Mouse (Mus musculus): ENCODE data around the gene Il20rb.

Il20rb gene

GRCm38 (mm10) chr9:100486431-100486830 lies at the start of gene Il20rb:
Gene Il20rb, minus strand, starts transcription at chr9:100486788.
- no peak for DNase-seq

GRCm38 (mm10) chr9:100535618-100536262 lies 49.2 kb upstream of the Il20rb start:
- peak; percentile 29 for DNase-seq

GRCm38 (mm10) chr9:100534686-100535085 lies 48.1 kb upstream of the Il20rb start:
- no peak for DNase-seq

GRCm38 (mm10) chr9:100532847-100533505 lies 46.4 kb upstream of the Il20rb start:
- no peak for DNase-seq

- DNase-seq = no peak
Measured at GRCm38 (mm10) chr9:100531296-100531695, 44.7 kb upstream of the Il20rb start.

- DNase-seq = no peak
Measured at GRCm38 (mm10) chr9:100525225-100525624, 38.6 kb upstream of the Il20rb start.

- no peak for DNase-seq
Measured at GRCm38 (mm10) chr9:100522029-100522428, 35.4 kb upstream of the Il20rb start.

- peak; percentile 91 for DNase-seq
Measured at GRCm38 (mm10) chr9:100520586-100520985, 34.0 kb upstream of the Il20rb start.

- peak; percentile 60 for DNase-seq
Measured at GRCm38 (mm10) chr9:100520012-100520411, 33.4 kb upstream of the Il20rb start.

GRCm38 (mm10) chr9:100507581-100507980 lies 21.0 kb upstream of the Il20rb start:
- DNase-seq = peak; percentile 68

- DNase-seq = peak; percentile 89
Measured at GRCm38 (mm10) chr9:100506652-100507051, 20.1 kb upstream of the Il20rb start.

GRCm38 (mm10) chr9:100505498-100505897 lies 18.9 kb upstream of the Il20rb start:
- no peak for DNase-seq

- no peak for DNase-seq
Measured at GRCm38 (mm10) chr9:100493611-100494261, 7.1 kb upstream of the Il20rb start.

GRCm38 (mm10) chr9:100491424-100491823 lies 4.8 kb upstream of the Il20rb start:
- DNase-seq = no peak

GRCm38 (mm10) chr9:100488969-100489368 lies 2.4 kb upstream of the Il20rb start:
- DNase-seq = no peak

GRCm38 (mm10) chr9:100488056-100488713 lies 1.6 kb upstream of the Il20rb start:
- DNase-seq = no peak

- no peak for DNase-seq
Measured at GRCm38 (mm10) chr9:100483318-100483717, 3.3 kb downstream of the Il20rb start.

- DNase-seq = no peak
Measured at GRCm38 (mm10) chr9:100481626-100482025, 5.0 kb downstream of the Il20rb start.

GRCm38 (mm10) chr9:100474056-100474455 lies 12.5 kb downstream of the Il20rb start:
- DNase-seq = no peak

- DNase-seq = no peak
Measured at GRCm38 (mm10) chr9:100473361-100473760, 13.2 kb downstream of the Il20rb start.

- no peak for DNase-seq
Measured at GRCm38 (mm10) chr9:100472931-100473330, 13.7 kb downstream of the Il20rb start.

- DNase-seq = peak; percentile 39
Measured at GRCm38 (mm10) chr9:100471605-100471953, 15.0 kb downstream of the Il20rb start.

GRCm38 (mm10) chr9:100470936-100471604 lies 15.5 kb downstream of the Il20rb start:
- DNase-seq = peak; percentile 89
